Mouse (Mus musculus): ENCODE results near the gene Adcy6.

GRCm38 (mm10) chr15:98608058-98608783 lies 1.7 kb downstream of the Adcy6 start:
- no peak for TF ChIP-seq MAFK (IDR thresholded peaks at IDR 0.05; ENCODE audit: insufficient read depth, low read depth, low read length)
- no peak for TF ChIP-seq ZNF384 (IDR thresholded peaks at IDR 0.05; ENCODE audit: low read depth, low read length)
- TF ChIP-seq HCFC1 (IDR thresholded peaks at IDR 0.05; ENCODE audit: borderline replicate concordance, insufficient read depth, low read length), result no peak
- TF ChIP-seq ZC3H11A (IDR thresholded peaks at IDR 0.05; ENCODE audit: borderline replicate concordance, low read depth, low read length), result no peak
- TF ChIP-seq CHD2 (IDR thresholded peaks at IDR 0.05; ENCODE audit: low read depth, low read length), result no peak
